Mouse (Mus musculus) layer of hippocampus, adult 11-12 months (tissue): ENCODE data around the gene Tmem30c.
"Not testable (repeated sequence)": the region's sequence is repeated elsewhere in the genome, so short reads cannot be mapped to it uniquely, and the experiment has no call there.

Source experiments
- DNase-seq: peaks from one replicate; pipeline ENCODE4 v3.0.0; 2022; ENCODE audit warnings: low spot score

Tmem30c gene

DNA sequence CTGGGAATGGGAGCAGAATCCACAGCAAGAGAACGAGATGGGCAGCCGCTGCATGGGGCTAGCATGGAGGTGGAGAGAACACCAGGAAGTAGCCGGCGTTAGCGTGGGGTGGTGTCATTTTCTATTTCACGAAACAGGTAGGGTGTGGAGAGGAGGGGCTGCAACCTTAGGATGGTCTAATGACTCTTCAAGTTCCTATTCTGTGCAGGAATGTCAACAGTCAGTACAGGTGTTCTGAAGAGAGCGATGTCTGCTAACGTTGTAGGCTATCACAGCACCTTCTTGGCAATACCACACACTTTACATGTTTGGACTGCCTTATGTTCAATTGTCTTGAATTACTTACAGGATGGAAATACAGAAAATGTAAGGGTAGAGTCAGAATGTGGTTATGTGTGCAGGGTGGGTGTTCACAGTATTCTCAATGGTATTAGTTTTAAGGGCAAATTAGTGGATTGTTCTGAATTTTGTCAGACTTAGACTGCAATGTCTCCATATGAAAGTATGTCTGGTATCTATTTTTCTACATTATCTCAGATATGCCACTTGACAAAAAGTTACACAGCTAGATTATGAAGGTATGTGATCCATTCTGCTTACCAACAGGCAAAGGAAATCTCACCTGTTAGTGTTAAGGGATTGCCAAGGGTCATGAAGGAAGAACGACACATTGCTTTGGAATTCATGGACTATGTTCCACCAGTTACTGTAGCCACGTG lies 2.7 kb upstream of the Tmem30c start:
- DNase-seq, result no peak

DNA sequence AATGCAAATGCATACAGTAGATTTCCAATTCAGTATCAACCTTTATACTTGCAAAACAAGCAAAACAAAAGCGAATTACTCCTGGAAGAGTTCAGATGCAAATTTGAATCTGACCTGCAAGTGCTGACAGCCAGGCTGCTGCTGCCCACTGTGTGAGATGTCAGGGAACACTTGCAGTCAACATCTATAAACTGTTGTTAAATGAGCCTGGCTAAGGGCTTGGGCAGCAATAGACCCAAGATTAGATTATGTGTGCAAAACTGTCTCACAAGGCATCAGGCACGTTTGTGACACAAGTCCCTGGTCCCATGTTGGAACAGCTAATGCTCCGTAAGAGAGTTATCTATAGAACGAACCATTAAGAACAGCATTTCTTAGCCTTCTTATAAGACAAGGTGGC lies 369 bp downstream of the Tmem30c start:
- no peak for DNase-seq

DNA sequence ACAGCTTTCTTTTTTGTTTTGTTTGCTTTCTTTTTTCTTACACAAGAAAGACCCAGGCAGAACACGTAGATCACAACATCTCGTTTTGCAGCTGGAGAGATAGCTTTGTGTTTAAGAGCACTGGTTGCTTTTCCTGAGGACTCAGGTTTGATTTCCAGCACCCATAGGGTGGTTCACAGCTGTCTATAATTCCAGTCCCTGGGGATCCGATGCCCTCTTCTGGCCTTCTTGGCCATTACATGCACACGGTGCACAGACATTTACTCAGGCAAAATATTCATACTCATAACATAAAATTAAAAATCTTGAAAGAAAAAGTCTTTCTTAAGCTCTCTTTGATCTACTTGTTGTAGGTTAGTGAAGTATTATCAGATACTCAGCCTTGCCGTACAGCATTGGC lies 969 bp downstream of the Tmem30c start:
- no peak for DNase-seq

DNA sequence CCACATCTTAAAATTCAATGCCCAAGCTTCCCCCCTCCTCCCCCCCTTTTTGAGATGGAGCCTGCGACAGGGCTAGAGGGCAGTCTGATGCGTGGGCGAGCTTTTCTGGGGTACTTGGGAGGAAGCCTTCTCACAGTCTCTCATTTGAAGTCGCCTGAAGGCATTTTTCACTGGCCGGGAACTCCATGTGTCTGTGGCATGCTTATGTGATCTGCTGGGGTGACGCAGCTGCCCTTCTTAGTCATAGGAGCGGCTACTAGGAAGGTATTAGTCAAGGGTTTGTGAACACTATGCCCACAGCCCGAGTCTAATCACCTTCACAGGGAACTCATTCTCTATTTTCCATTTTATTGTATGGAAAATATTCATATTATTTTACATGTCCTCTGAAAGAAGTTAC lies 11.2 kb downstream of the Tmem30c start:
- no peak for DNase-seq

DNA sequence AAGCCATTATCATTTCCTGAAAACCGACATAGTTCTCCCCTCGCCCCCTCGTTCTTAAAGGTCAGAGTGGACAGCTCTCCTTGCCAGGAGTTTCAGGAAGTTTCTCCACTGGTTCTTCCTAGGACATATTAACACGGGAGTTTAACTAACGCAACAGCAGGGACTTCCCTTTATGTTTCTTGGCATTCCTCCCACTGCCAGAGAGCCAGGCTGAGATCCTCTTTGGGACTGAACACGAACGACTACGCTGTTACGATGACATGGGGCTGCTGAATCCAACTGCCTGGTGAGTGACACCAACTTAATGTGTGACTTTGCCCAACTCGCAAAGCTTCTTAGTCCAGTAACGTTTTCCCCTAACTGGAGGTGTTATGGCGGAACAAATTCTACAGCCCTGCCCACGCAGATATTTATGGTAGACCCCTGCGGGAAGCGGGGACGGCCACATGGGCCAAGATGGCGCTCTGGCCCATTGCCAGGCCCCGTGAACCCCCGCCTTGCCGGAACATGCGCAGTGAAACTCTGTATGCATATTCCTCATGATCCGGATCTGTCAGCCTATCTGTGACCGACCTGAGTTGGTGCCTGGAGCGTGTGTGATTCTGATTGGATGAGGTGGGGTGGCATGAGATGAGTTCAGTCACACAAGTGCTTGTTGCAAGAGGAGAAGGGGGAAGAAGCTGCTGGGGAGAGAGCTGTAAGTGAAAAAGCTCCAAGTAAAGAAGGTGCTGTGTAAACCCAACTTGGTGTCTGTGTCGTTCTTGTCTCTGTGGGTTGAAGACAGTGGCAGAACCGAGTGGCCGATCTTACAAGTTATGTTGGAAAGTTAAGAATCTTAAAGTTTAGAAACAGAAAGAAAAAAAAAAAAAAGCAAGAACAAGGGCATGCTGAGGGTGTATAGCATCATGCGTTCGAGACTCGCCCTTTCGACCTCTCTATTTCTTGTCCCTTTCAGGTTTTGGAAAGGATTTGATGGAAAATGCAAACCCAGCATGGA lies 12.1 kb downstream of the Tmem30c start:
- no peak for DNase-seq

DNA sequence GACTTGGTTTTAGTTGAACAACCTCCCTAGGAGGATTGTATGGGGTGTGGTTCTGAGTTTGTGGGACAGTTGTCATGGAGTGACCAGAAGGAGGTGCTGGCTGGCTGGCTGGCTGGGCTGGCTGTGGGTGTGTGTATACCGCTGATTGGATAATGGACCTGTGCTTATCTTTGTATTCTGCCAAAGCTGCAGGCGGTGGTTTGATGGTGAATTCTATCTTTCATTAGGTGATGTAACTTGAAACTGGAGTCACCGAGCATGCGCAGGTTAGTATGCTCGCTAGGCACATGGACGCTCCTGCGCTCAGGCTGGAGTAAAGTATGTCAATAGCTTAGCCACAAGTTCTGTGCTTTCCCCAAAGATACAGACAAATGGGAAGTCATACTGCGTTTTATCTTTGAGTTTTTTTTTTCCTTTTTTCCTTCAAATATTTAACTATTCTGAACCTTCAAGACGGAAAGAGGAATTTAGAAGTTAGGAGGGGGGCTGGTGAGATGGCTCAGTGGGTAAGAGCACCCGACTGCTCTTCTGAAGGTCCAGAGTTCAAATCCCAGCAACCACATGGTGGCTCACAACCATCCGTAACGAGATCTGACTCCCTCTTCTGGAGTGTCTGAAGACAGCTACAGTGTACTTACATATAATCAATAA lies 13.6 kb downstream of the Tmem30c start:
- DNase-seq, result no peak

DNA sequence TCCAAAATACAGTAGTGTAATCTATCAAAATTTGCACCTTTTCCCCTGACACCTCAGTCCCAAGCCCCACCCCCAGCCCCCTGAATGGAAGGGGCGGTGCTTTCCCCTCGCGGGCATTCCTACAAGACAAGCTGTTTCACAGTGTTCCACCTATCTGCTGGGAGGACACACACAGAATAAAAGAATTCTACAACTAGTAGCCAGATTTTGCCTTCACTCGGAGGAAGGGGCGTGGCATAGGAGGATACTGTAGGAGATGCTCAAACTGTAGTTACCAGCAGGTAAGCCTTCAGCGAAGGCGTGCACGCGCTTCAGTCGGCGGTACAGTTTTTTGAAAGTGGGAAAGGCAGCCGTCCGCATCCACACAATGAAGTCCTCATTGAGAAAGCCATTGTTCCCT lies 22.9 kb downstream of the Tmem30c start:
- DNase-seq, result no peak

DNA sequence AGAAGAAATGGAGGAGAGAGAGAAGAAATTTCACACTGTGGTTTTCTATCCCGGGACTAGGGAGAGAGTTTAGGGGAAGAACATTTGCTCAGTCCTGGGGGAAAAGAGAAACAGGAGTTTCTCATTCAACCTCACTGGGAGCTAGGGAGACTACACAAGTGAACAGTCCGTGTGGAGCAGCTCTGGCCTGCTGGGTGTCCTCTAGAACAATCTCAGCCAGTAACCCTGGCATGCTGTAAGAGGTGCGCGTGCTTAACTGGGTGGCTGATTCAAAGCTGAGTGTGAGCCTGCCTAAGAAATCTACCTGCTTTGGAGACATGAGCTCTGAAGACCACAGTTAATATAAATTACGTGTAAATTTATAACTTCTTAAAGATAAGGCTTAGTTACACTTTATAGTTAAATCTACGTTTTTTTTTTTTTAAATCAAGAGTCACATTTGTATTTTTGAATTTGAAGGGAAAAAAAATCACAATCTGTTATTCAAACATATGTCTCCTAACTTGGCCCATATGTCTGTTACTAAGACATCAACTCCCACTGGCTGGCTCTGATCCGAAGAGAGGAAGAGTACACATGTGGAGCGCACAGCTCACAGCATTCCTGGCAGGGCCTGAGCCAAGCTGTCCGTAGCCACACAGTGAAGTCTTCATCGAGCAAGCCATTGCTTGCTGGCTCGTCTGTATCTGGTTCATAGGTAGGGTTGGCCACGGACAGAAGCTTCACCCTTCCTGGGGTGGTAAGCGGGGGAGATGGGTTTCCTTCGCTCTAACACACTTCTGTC lies 24.4 kb downstream of the Tmem30c start:
- peak; percentile 67 for DNase-seq

DNA sequence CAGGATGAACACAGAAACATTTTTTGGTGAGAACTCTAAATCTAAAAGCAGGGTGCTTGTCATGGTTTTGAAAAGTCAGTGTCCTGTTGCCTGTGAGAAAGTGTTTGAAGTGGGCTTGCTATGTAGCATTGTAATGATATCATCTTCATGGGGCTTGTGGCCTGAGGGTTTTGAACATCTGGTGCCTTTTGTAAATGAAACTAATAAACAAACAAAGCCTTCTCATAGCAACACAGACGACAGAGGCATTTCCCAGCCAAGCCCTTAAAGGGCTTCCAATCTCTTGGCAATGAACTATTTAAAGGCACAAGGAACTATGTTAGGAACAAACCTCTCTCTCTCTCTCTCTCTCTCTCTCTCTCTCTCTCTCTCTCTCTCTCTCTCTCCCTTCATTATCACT lies 25.6 kb downstream of the Tmem30c start:
- no peak for DNase-seq

DNA sequence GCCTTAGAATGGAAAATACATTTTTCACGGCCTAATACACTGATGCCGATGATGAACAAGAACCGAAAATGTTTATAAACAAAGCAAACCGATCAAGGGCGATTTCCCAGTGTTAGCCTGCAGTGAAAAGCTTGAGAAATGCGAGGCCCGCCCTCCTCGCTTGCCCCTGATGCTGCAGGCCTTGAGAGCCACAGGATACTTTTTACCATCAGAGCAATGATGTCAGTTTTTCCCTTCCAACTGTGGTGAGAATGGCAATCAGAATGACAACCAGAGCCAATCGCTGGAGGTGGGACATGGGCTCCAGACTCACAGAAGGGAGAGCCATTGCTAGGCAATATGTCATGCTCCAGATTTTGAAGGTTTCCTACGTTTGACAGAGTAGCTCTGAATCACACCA lies 32.5 kb downstream of the Tmem30c start:
- DNase-seq, result no peak

DNA sequence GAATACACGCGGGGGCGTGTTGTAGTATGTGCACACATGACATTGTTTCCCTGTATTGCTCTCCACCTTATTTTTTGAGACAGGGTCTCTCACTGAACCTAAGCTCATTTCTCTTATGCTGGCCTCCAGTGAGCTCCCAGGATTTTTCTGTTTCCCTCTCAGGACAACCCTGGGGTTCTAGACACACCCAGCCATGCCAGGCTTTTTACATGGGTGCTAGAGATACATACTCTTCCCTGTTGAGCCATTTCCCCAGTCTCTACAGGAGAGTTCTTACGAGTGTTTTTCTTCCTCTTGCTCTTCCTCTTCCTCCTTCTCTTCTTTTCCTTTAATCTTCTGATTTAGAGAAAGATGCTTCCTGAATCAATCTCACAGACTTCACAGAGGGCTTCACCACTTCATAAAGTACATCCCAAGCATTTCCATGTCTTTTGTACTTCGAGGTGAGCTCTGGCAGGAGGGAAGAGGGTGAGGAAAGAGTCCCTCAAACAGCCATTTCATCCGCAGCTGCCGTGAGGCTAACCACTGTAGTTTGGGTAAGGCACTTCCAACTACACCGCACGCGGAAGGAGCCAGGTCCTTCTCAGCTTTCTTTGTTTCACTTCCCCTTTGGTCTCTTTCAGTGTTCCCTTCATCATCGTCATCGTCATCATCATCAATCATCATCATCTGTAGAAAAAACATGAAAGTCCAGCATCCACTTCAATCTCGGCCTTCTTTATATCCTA lies 33.1 kb downstream of the Tmem30c start:
- no peak for DNase-seq

DNA sequence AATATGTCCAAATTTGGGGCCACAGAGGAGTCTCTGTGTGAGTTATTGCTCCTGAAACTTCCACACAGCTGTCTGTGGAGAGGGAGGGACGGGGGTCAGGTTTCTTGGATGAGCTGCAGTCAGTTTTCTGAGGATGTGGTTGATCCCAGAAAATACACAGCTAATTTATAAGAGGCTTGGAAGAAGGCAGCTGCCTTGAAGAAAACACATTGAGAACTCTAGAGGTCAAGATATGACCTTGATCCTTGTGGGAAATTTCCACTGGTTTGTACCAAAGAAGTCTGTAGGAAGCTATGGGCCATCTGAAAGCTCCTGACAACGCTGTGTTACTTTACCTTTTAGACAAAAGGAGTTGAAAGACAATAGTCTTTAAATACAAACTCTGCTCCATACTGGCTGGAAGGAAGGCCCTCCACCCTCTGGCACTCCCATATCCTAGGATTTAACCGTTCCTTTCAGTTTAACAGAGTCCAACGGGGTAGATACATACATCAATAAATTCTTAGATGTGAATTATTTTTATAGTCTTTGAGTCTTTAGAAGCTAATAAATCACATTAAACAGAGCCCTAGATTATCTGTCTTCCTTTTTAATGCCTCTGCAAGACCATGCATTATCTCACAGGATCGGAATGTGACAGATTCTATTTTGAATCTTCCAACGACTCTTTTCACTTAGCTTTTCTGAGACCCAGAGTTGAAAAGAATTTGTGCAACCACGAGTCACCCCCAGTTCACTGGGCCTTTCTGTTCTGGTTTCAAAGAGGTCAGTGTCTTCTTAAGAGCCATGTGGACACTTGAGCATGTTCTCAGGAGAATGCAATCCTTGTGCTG lies 40.9 kb downstream of the Tmem30c start:
- DNase-seq, result no peak

DNA sequence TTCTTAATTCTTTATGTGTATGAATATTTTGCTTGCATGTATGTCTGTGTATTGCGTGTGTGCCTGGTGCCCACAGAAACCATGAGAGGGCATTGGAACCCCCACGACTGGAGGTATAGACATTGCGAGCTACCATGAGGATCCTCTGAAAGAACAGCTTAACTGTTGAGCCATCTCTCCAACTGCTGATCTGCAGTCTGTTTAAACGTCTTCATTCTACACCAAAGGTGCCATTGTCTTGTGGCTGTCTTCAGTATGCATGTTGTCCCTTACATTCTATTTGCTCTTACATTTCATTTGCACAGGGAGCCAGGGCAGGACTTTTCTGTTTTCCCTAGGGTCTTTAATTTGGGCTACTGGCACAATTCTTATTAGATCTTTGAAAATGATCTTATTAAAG lies 41.7 kb downstream of the Tmem30c start:
- DNase-seq, result no peak

DNA sequence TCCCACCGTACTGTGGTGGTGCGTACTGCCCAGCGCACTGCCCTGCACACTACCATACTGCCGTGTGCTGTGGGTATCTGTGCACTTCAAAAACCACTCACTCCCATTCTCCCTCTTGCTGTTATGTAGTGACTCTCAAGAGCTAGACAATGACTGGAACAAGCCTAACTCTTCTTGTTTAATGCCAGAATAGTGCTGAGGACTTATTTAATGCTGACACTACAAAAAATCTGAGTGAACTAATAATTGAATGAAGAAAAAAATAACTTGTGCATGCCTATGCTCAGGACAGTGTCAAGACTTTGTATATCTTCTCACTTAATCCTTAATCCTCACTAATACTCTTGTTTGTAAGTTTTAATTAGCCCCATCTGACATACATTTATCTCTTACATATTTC lies 45.2 kb downstream of the Tmem30c start:
- DNase-seq, result no peak

DNA sequence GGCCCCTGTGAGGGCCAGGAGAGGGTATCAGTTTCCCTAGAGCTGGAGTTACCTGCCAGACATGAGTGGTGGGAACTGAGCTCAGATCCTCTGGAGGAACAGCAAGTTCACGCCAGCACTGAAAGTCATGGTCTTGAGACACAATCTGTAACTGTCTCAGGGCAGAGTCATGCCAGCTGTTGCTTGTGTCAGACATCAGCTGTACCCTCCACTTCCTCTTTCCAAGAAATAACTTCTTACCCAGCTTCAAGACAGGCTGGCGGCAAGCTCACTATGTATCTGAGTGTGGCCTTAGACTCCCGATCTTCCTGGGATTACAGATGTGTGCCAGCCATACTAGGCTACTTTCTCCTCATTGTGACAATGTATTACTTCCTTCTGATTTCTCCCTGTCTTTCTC lies 46.1 kb downstream of the Tmem30c start:
- DNase-seq, result no peak

DNA sequence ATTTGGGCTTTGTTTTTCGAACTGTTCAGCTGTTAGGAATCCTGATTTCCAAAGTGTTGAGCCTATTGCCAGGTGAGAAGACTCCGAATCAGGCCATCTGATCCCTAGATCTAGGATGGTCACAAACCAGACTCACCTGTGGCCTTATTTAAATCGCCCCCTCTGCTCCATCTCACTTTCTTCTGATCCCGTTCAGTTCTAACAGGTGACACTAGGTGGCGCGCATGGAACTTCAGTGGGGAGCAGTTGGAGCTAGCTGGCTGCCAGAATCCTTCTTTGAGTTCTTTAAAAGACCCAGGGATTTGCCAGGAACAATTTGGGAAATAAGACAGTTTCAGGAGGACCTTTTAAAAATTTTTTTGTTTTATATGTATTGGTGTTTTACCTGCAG lies 48.8 kb downstream of the Tmem30c start:
- peak; percentile 84 for DNase-seq

DNA sequence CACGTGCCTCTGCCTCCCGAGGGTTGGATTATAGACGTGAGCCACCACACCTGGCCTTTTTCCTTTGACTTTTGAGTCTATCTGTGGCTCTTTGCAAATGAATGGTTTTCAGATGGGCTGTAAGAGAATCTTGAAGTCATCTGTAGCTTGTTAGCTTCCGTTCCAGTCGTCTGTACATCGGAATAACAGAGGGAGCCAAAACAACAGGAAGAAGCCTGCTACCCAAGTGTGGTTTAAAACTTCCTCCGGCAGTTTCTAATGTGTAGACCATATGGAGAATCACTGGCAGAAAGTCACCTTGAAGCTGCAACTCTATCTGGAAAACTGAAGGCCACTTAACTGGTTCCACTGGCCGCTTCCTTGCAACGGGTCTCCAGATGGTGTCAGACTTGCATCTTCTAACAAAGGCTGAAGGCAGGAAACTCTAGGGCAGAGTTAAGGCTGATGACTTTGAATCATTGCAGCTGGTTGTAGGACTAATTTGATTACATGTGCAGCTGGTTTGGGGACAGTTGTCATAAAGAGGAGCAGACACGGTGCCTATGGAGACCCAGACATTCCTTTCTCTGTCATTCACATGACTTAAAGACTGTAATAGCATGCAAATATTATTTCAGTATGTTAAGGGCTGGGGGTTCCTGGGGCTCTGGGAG lies 49.3 kb downstream of the Tmem30c start:
- no peak for DNase-seq

DNA sequence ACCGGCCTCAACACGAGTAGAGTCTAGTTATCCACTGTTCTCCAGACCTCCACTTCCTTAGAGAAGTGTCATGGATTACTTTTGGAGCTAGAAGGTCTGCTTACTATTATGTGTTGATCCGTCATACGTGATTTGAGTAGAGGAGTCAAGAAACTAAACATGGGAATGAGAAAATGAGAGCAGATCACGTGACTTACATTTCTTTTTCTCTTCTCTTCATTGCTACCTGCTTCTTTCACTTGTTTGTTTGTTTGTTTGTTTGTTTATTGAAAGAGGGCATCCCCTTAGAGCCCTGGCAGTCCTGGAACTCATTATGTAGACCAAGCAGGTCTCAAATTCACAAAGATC lies 49.8 kb downstream of the Tmem30c start:
- no peak for DNase-seq

DNA sequence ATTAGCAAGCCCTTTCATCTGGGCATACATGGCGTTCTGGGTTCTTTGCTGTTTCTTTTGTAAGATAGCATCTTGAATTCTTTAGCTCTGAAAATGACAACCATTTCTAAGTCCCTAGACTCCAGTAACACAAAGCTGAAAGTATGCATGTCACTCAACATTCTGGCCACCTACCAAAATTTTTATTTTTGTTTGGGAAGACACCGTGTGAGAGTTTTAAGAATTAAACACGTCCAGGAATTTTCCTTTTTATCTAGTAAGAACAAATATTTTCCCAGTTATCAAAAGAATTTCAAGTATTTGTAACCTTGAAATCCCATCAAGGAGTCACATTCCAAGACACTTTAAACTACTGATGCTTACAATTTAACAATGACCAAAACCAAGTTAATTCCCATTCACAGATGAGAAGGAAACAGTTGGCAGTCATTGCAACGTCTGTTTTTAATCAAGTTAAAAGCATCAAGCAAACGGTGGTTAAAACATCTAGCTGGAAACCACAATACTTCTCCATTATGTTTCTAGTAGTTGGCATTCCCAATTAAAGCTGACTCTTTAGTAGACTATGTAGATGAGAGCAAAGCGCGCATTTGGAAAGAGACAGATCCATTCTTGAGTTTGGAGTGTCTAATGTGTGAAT lies 56.7 kb downstream of the Tmem30c start:
- DNase-seq, result no peak

DNA sequence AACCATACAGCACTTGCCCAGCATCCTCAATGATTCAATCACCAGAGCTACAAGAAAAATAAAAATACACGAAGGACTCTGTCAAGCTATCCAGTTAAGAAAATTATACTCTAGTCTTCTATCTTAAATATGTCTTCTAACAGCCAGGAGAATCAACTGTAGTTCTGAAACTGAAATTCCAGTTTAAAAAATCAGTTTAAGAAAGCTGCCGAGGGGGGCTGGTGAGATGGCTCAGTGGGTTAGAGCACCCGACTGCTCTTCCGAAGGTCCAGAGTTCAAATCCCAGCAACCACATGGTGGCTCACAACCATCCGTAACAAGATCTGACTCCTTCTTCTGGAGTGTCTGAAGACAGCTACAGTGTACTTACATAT lies 60.7 kb downstream of the Tmem30c start:
- not testable (repeated sequence) for DNase-seq
